Mouse (Mus musculus) spleen, adult 2 months (tissue): ENCODE data around the gene Erlin1.

Experiments used
- CTCF ChIP-seq: fragments of 200-500 bp; IDR thresholded peaks from 2 replicates; pipeline ENCODE4 v1.5.1; 2011; ENCODE audit warnings: mild to moderate bottlenecking, inconsistent platforms; ENCODE audit not compliant: insufficient read depth, insufficient read length, insufficient replicate concordance; ENCODE audit errors: extremely low read depth
- POLR2A ChIP-seq: fragments of 200-500 bp; IDR thresholded peaks from 2 replicates; pipeline ENCODE4 v1.6.1; 2011; ENCODE audit warnings: low read depth, low read length, inconsistent platforms

DNA sequence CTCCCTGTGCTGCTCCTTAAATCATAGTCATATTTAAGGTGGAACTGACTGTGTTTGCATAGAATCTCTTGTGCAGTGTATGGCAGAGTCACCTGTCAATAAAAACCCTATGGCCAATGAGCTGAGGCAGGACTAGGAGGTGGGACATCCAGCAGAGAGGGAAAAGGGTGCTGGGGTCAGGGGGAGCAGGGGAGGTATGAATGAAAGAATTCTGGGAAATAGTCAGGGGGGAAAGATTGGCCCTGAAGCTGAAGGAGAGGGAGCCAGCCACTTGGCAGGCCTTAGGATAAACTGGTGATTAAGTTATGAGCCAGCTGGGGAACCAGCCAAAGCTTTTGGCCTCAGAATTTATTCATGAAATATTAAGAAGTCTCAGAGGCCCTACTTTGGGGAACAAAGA lies 39.4 kb upstream of the Erlin1 start:
- TF ChIP-seq CTCF (no peak), POLR2A (no peak)
